Mouse (Mus musculus) cortical plate, adult 2 months (tissue): ENCODE measurements around the gene Usp9x. TPM values are rescaled to one million over a fixed set of nuclear protein-coding genes. Genes with fewer than 3 reads are reported as not detected.

Experiments
- H3K27ac ChIP-seq: fragments of 200-500 bp; 2 replicates; pipeline ENCODE4 v1.5.1; 2012; ENCODE audit warnings: low read length, control low read depth, inconsistent platforms; ENCODE audit not compliant: insufficient read depth
- H3K4me1 ChIP-seq: fragments of 200-500 bp; 2 replicates; pipeline ENCODE4 v1.6.1; 2011; ENCODE audit warnings: low read length; ENCODE audit not compliant: control insufficient read depth, insufficient read depth
- H3K4me3 ChIP-seq: fragments of 200-500 bp; 2 replicates; pipeline ENCODE4 v1.5.1; 2011; ENCODE audit warnings: mild to moderate bottlenecking, low read length, control low read depth; ENCODE audit not compliant: insufficient read depth
- CTCF ChIP-seq: fragments of 200-500 bp; IDR thresholded peaks from 2 replicates; pipeline ENCODE4 v1.5.1; 2011; ENCODE audit warnings: mild to moderate bottlenecking, control low read depth, low read length; ENCODE audit not compliant: insufficient read depth; ENCODE audit errors: extremely low read depth
- POLR2A ChIP-seq: fragments of 200-500 bp; IDR thresholded peaks from 2 replicates; pipeline ENCODE4 v1.6.1; 2011; ENCODE audit warnings: mild to moderate bottlenecking, low read length, control low read depth; ENCODE audit not compliant: insufficient read depth; ENCODE audit errors: extremely low read depth
- polyA plus RNA-seq: library from polyadenylated mRNA; depleted of rRNA; stranded (reverse); fragments of >200 nt; gene quantifications from 2 replicates; pipeline ENCODE4 v1.2.3, GENCODE M21; 2012

The Usp9x gene
- polyA plus RNA-seq, 1 experiment = 53.8 TPM

GRCm38 (mm10) chrX:13041630-13042129 is 29.6 kb upstream of the Usp9x start:
- no peaks in the 10 kb centered on the region for H3K4me1 ChIP-seq
- peak; percentile 77 for TF ChIP-seq POLR2A
- TF ChIP-seq CTCF = no peak
- peak overlapping the region; percentile 51 for H3K4me3 ChIP-seq
- H3K27ac ChIP-seq = peak overlapping the region; percentile 24; the same call in 1 of the 2 replicates

- H3K27ac ChIP-seq = no peak overlapping the region
- no peak overlapping the region for H3K4me3 ChIP-seq
- TF ChIP-seq POLR2A = no peak
- TF ChIP-seq CTCF = no peak
- no peaks in the 10 kb centered on the region for H3K4me1 ChIP-seq
Observed at GRCm38 (mm10) chrX:13043780-13044179, 27.5 kb upstream of the Usp9x start.

- TF ChIP-seq CTCF (no peak), POLR2A (no peak)
- Histone ChIP-seq H3K4me3 (no peak overlapping the region), H3K4me1 (no peaks in the 10 kb centered on the region), H3K27ac (no peak overlapping the region)
Observed at GRCm38 (mm10) chrX:13044666-13045065, 26.6 kb upstream of the Usp9x start.

- Histone ChIP-seq H3K4me3 (no peak overlapping the region), H3K27ac (no peak overlapping the region), H3K4me1 (no peaks in the 10 kb centered on the region)
- TF ChIP-seq CTCF = no peak
- no peak for TF ChIP-seq POLR2A
Observed at GRCm38 (mm10) chrX:13046893-13047435, 24.3 kb upstream of the Usp9x start.

GRCm38 (mm10) chrX:13047631-13048345 is 23.5 kb upstream of the Usp9x start:
- TF ChIP-seq CTCF = no peak
- TF ChIP-seq POLR2A = peak; percentile 25; the same call in 1 of the 2 replicates
- 0 out of 2 replicates have a peak overlapping the region, but pooled peaks have one; percentile 11 for H3K4me3 ChIP-seq
- H3K27ac ChIP-seq = peak overlapping the region; percentile 12; the same call in 1 of the 2 replicates
- no peaks in the 10 kb centered on the region for H3K4me1 ChIP-seq

GRCm38 (mm10) chrX:13054612-13055011 is 16.7 kb upstream of the Usp9x start:
- TF ChIP-seq CTCF (no peak), POLR2A (no peak)
- Histone ChIP-seq H3K27ac (no peak overlapping the region), H3K4me1 (no peaks in the 10 kb centered on the region), H3K4me3 (no peak overlapping the region)

GRCm38 (mm10) chrX:13061961-13062360 is 9.3 kb upstream of the Usp9x start:
- TF ChIP-seq POLR2A (no peak), CTCF (no peak)

GRCm38 (mm10) chrX:13064273-13064925 is 6.9 kb upstream of the Usp9x start:
- no peaks in the 10 kb centered on the region for H3K4me1 ChIP-seq
- H3K4me3 ChIP-seq = no peak overlapping the region
- H3K27ac ChIP-seq = no peak overlapping the region
- no peak for TF ChIP-seq POLR2A

More at GRCm38 (mm10) chrX:13061961-13062360, 9.3 kb upstream of the Usp9x start:
- H3K4me1 ChIP-seq = no peaks in the 10 kb centered on the region
- H3K27ac ChIP-seq = no peak overlapping the region
- H3K4me3 ChIP-seq = no peak overlapping the region

- Histone ChIP-seq H3K27ac (peak overlapping the region; percentile 87; the same call in 1 of the 2 replicates), H3K4me3 (peak overlapping the region; percentile 86), H3K4me1 (no peaks in the 10 kb centered on the region; the same call in 1 of the 2 replicates)
- TF ChIP-seq CTCF = no peak
- no peak for TF ChIP-seq POLR2A
Observed at GRCm38 (mm10) chrX:13070206-13070572, 1.1 kb upstream of the Usp9x start.

GRCm38 (mm10) chrX:13070573-13071240 is 591 bp upstream of the Usp9x start:
- Histone ChIP-seq H3K27ac (peak overlapping the region; percentile 98), H3K4me3 (peak overlapping the region; percentile 86), H3K4me1 (no peaks in the 10 kb centered on the region; the same call in 1 of the 2 replicates)
- TF ChIP-seq CTCF (no peak), POLR2A (0 out of 2 replicates have a peak, but pooled peaks have one; percentile 19)
